Mouse (Mus musculus) spleen, adult 2 months (tissue): ENCODE results near the gene Ak9.

Experiments
- CTCF ChIP-seq: fragments of 200-500 bp; IDR thresholded peaks from 2 replicates; pipeline ENCODE4 v1.5.1; 2011; ENCODE audit warnings: mild to moderate bottlenecking, inconsistent platforms; ENCODE audit not compliant: insufficient read depth, insufficient read length, insufficient replicate concordance; ENCODE audit errors: extremely low read depth
- POLR2A ChIP-seq: fragments of 200-500 bp; IDR thresholded peaks from 2 replicates; pipeline ENCODE4 v1.6.1; 2011; ENCODE audit warnings: low read depth, low read length, inconsistent platforms

- no peak for TF ChIP-seq CTCF
- TF ChIP-seq POLR2A = no peak
Observed at GRCm38 (mm10) chr10:41260243-41261006, 43.4 kb upstream of the Ak9 start.
